Mouse (Mus musculus): ENCODE data around the gene Ankzf1.
"Not testable (repeated sequence)": the region's sequence is repeated elsewhere in the genome, so short reads cannot be mapped to it uniquely, and the experiment has no call there.

Gene Ankzf1

GRCm38 (mm10) chr1:75225473-75225872 is 33.5 kb downstream of the Ankzf1 start:
- DNase-seq (ENCODE audit: low spot score in 2 of 2), result no peak

- DNase-seq (ENCODE audit: low spot score in 2 of 2), result no peak
Observed at GRCm38 (mm10) chr1:75226138-75226537, 34.2 kb downstream of the Ankzf1 start.

- DNase-seq (ENCODE audit: low spot score in 2 of 2), result no peak
Observed at GRCm38 (mm10) chr1:75227653-75228052, 35.7 kb downstream of the Ankzf1 start.

GRCm38 (mm10) chr1:75229158-75229557 is 37.2 kb downstream of the Ankzf1 start:
- no peak for DNase-seq (ENCODE audit: low spot score in 2 of 2)

- DNase-seq (ENCODE audit: low spot score in 2 of 2), result no peak
Observed at GRCm38 (mm10) chr1:75230335-75230994, 38.5 kb downstream of the Ankzf1 start.

GRCm38 (mm10) chr1:75231224-75231623 is 39.3 kb downstream of the Ankzf1 start:
- DNase-seq (ENCODE audit: low spot score in 2 of 2), result no peak

GRCm38 (mm10) chr1:75231664-75232152 is 39.8 kb downstream of the Ankzf1 start, which contains the start of gene A630095N17Rik:
Gene A630095N17Rik, minus strand, starts transcription at chr1:75232102.
- no peak for DNase-seq (ENCODE audit: low spot score in 2 of 2)

- not testable (repeated sequence) for DNase-seq (ENCODE audit: low spot score in 2 of 2)
Observed at GRCm38 (mm10) chr1:75232489-75232888, 40.5 kb downstream of the Ankzf1 start.

- DNase-seq (ENCODE audit: low spot score in 2 of 2), result peak; percentile 56 to 62
Observed at GRCm38 (mm10) chr1:75234606-75235005, 42.7 kb downstream of the Ankzf1 start.

- peak; percentile 40 to 57 for DNase-seq (ENCODE audit: low spot score in 2 of 2)
Observed at GRCm38 (mm10) chr1:75236117-75237050, 44.4 kb downstream of the Ankzf1 start, which contains the start of gene Dnajb2. Gene Dnajb2, plus strand, starts transcription at chr1:75236406.

GRCm38 (mm10) chr1:75239591-75239990 is 47.6 kb downstream of the Ankzf1 start:
- DNase-seq (ENCODE audit: low spot score in 2 of 2), result no peak

- no peak for DNase-seq (ENCODE audit: low spot score in 2 of 2)
Observed at GRCm38 (mm10) chr1:75243411-75243810, 51.5 kb downstream of the Ankzf1 start.

GRCm38 (mm10) chr1:75244175-75244826 is 52.4 kb downstream of the Ankzf1 start:
- no peak for DNase-seq (ENCODE audit: low spot score in 2 of 2)

GRCm38 (mm10) chr1:75244836-75245235 is 52.9 kb downstream of the Ankzf1 start:
- no peak for DNase-seq (ENCODE audit: low spot score in 2 of 2)

GRCm38 (mm10) chr1:75247071-75247930 is 55.4 kb downstream of the Ankzf1 start:
- no peak for DNase-seq (ENCODE audit: low spot score in 2 of 2)

GRCm38 (mm10) chr1:75248041-75248772 is 56.3 kb downstream of the Ankzf1 start:
- DNase-seq (ENCODE audit: low spot score in 2 of 2), result no peak

All from thymus, postnatal 10 days (tissue).